Mouse (Mus musculus) kidney, embryonic 15.5 days (tissue): ENCODE data around the gene Tjp1. TPM values are rescaled to one million over a fixed set of nuclear protein-coding genes. Genes with fewer than 3 reads are reported as not detected.
A peak's percentile ranks its signal among the peaks of the same experiment; 100 is the strongest.

Source experiments
- ATAC-seq: fragments of 200-750 bp; cut with Nextera tagmentation; replicated peaks from 2 replicates; pipeline ENCODE4 v1.8.0; 2017; ENCODE audit warnings: moderate TSS enrichment; ENCODE audit not compliant: low FRiP score
- H3K27ac ChIP-seq: fragments of 300-500 bp; sonication (generic); 2 replicates; pipeline ENCODE4 v1.5.1; 2015; ENCODE audit warnings: mild to moderate bottlenecking, inconsistent platforms
- H3K27me3 ChIP-seq: fragments of 300-500 bp; sonication (generic); 2 replicates; pipeline ENCODE4 v1.6.1; 2015; ENCODE audit warnings: inconsistent platforms
- H3K36me3 ChIP-seq: fragments of 300-500 bp; sonication (generic); 2 replicates; pipeline ENCODE4 v1.6.1; 2015; ENCODE audit warnings: inconsistent platforms
- H3K4me1 ChIP-seq: fragments of 300-500 bp; sonication (generic); 2 replicates; pipeline ENCODE4 v1.6.1; 2015; ENCODE audit warnings: inconsistent platforms
- H3K4me2 ChIP-seq: fragments of 300-500 bp; sonication (generic); 2 replicates; pipeline ENCODE4 v1.6.1; 2015; ENCODE audit warnings: moderate library complexity, mild to moderate bottlenecking, inconsistent platforms
- H3K4me3 ChIP-seq: fragments of 300-500 bp; sonication (generic); replicated peaks from 2 replicates; pipeline ENCODE4 v1.5.1; 2015; ENCODE audit warnings: mild to moderate bottlenecking, inconsistent platforms
- H3K9ac ChIP-seq: fragments of 300-500 bp; sonication (generic); 2 replicates; pipeline ENCODE4 v1.6.1; 2015; ENCODE audit warnings: mild to moderate bottlenecking, inconsistent platforms
- H3K9me3 ChIP-seq: fragments of 300-500 bp; sonication (generic); replicated peaks from 2 replicates; pipeline ENCODE4 v1.6.1; 2016; ENCODE audit warnings: inconsistent platforms
- whole genome bisulfite sequencing: fragments of 180-500 bp; shearing (Covaris S2); methylation state at CpG from one replicate; pipeline ENCODE4 v1.1.7; 2015; ENCODE audit warnings: mixed read lengths; 5-methylcytosine and 5-hydroxymethylcytosine counted together
- polyA plus RNA-seq: library from polyadenylated mRNA; unstranded; fragments of >200 nt; fragmentation: Nextera tagmentation; extraction: Ambion mirVana; gene quantifications from 2 replicates; pipeline ENCODE4 v1.2.1, GENCODE M21; 2015

The Tjp1 gene
- polyA plus RNA-seq, 1 experiment from 2014 or later, result 31.2 TPM

GRCm38 (mm10) chr7:65421451-65421850 lies 106.1 kb downstream of the Tjp1 start:
- WGBS, result 40% methylated on average over 10 of the region's 10 CpGs
- peak; percentile 41 for ATAC-seq
- H3K4me3 ChIP-seq, result no peak overlapping the region
- H3K27ac ChIP-seq, result peak overlapping the region; percentile 32; the same call in 1 of the 2 replicates
- 0 out of 2 replicates have a peak overlapping the region, but pooled peaks have one; percentile 14 for H3K4me2 ChIP-seq
- H3K9ac ChIP-seq, result no peak overlapping the region
- H3K4me1 ChIP-seq, result peaks cover 56% of the 10 kb centered on the region
- no peaks in the 10 kb centered on the region for H3K9me3 ChIP-seq
- no peaks in the 10 kb centered on the region for H3K36me3 ChIP-seq
- H3K27me3 ChIP-seq, result no peaks in the 10 kb centered on the region

GRCm38 (mm10) chr7:65419926-65420325 lies 107.7 kb downstream of the Tjp1 start:
- Histone ChIP-seq H3K36me3 (no peaks in the 10 kb centered on the region), H3K4me3 (no peak overlapping the region), H3K27ac (peak overlapping the region; percentile 33), H3K9ac (no peak overlapping the region), H3K27me3 (no peaks in the 10 kb centered on the region), H3K4me1 (peaks cover 68% of the 10 kb centered on the region), H3K9me3 (no peaks in the 10 kb centered on the region), H3K4me2 (no peak overlapping the region)
- WGBS, result 90% methylated on average over 1 of the region's 1 CpGs
- ATAC-seq, result no peak

GRCm38 (mm10) chr7:65419012-65419411 lies 108.6 kb downstream of the Tjp1 start:
- Histone ChIP-seq H3K27ac (0 out of 2 replicates have a peak overlapping the region, but pooled peaks have one; percentile 20), H3K36me3 (no peaks in the 10 kb centered on the region), H3K9ac (no peak overlapping the region), H3K4me1 (peaks cover 68% of the 10 kb centered on the region), H3K4me2 (no peak overlapping the region), H3K4me3 (no peak overlapping the region), H3K27me3 (no peaks in the 10 kb centered on the region), H3K9me3 (no peaks in the 10 kb centered on the region)
- ATAC-seq, result no peak
- 59% methylated on average over 3 of the region's 3 CpGs for WGBS

- H3K4me1 ChIP-seq, result peaks cover 70% of the 10 kb centered on the region
- H3K27me3 ChIP-seq, result no peaks in the 10 kb centered on the region
- H3K4me2 ChIP-seq, result no peak overlapping the region
- WGBS, result 73% methylated on average over 10 of the region's 10 CpGs
- H3K27ac ChIP-seq, result peak overlapping the region; percentile 73
- H3K9ac ChIP-seq, result no peak overlapping the region
- H3K36me3 ChIP-seq, result no peaks in the 10 kb centered on the region
- no peak overlapping the region for H3K4me3 ChIP-seq
- ATAC-seq, result no peak
- H3K9me3 ChIP-seq, result no peaks in the 10 kb centered on the region
These were observed 109.1 kb downstream of the Tjp1 start for GRCm38 (mm10) chr7:65418366-65418911.

GRCm38 (mm10) chr7:65417231-65418100 lies 110.1 kb downstream of the Tjp1 start:
- no peaks in the 10 kb centered on the region for H3K9me3 ChIP-seq
- H3K4me3 ChIP-seq, result no peak overlapping the region
- H3K27me3 ChIP-seq, result no peaks in the 10 kb centered on the region
- H3K36me3 ChIP-seq, result no peaks in the 10 kb centered on the region
- peaks cover 74% of the 10 kb centered on the region for H3K4me1 ChIP-seq
- H3K4me2 ChIP-seq, result 0 out of 2 replicates have a peak overlapping the region, but pooled peaks have one; percentile 10
- 34% methylated on average over 10 of the region's 10 CpGs for WGBS
- peak; percentile 26; the same call in 1 of the 2 replicates for ATAC-seq
- no peak overlapping the region for H3K9ac ChIP-seq
- peak overlapping the region; percentile 73 for H3K27ac ChIP-seq

GRCm38 (mm10) chr7:65416506-65416905 lies 111.1 kb downstream of the Tjp1 start:
- Histone ChIP-seq H3K36me3 (no peaks in the 10 kb centered on the region), H3K27ac (peak overlapping the region; percentile 73), H3K4me3 (no peak overlapping the region), H3K9me3 (no peaks in the 10 kb centered on the region), H3K4me1 (peaks cover 73% of the 10 kb centered on the region), H3K4me2 (no peak overlapping the region), H3K9ac (no peak overlapping the region), H3K27me3 (no peaks in the 10 kb centered on the region)
- WGBS, result 48% methylated on average over 3 of the region's 3 CpGs
- no peak for ATAC-seq

GRCm38 (mm10) chr7:65413946-65414945 lies 113.3 kb downstream of the Tjp1 start:
- H3K36me3 ChIP-seq, result no peaks in the 10 kb centered on the region
- H3K4me1 ChIP-seq, result peaks cover 64% of the 10 kb centered on the region
- 36% methylated on average over 13 of the region's 13 CpGs for WGBS
- no peak overlapping the region for H3K4me3 ChIP-seq
- no peak overlapping the region for H3K4me2 ChIP-seq
- H3K9ac ChIP-seq, result no peak overlapping the region
- no peaks in the 10 kb centered on the region for H3K9me3 ChIP-seq
- ATAC-seq, result peak; percentile 71
- peak overlapping the region; percentile 73 for H3K27ac ChIP-seq
- no peaks in the 10 kb centered on the region for H3K27me3 ChIP-seq

GRCm38 (mm10) chr7:65410668-65411067 lies 116.9 kb downstream of the Tjp1 start:
- H3K4me3 ChIP-seq, result no peak overlapping the region
- peaks cover 33% of the 10 kb centered on the region for H3K4me1 ChIP-seq
- WGBS, result 52% methylated on average over 7 of the region's 7 CpGs
- no peaks in the 10 kb centered on the region for H3K9me3 ChIP-seq
- H3K9ac ChIP-seq, result no peak overlapping the region
- no peak overlapping the region for H3K27ac ChIP-seq
- ATAC-seq, result no peak
- no peaks in the 10 kb centered on the region for H3K36me3 ChIP-seq
- H3K4me2 ChIP-seq, result no peak overlapping the region
- H3K27me3 ChIP-seq, result no peaks in the 10 kb centered on the region

- ATAC-seq, result no peak
These were observed 121.2 kb downstream of the Tjp1 start for GRCm38 (mm10) chr7:65406427-65406826.

GRCm38 (mm10) chr7:65402516-65402915 lies 125.1 kb downstream of the Tjp1 start:
- Histone ChIP-seq H3K4me3 (no peak overlapping the region), H3K9ac (no peak overlapping the region), H3K36me3 (no peaks in the 10 kb centered on the region), H3K4me1 (no peaks in the 10 kb centered on the region), H3K9me3 (no peaks in the 10 kb centered on the region), H3K27ac (no peak overlapping the region), H3K4me2 (no peak overlapping the region), H3K27me3 (no peaks in the 10 kb centered on the region)
- ATAC-seq, result no peak
- 91% methylated on average over 5 of the region's 5 CpGs for WGBS

More at GRCm38 (mm10) chr7:65406427-65406826, 121.2 kb downstream of the Tjp1 start:
- no peaks in the 10 kb centered on the region for H3K27me3 ChIP-seq
- no peak overlapping the region for H3K9ac ChIP-seq
- no peak overlapping the region for H3K4me3 ChIP-seq
- no peaks in the 10 kb centered on the region for H3K9me3 ChIP-seq
- H3K36me3 ChIP-seq, result no peaks in the 10 kb centered on the region
- H3K4me1 ChIP-seq, result 0 out of 2 replicates have a peak, but pooled peaks cover 7% of the 10 kb centered on the region
- no peak overlapping the region for H3K27ac ChIP-seq
- no peak overlapping the region for H3K4me2 ChIP-seq
- 86% methylated on average over 3 of the region's 3 CpGs for WGBS

- H3K36me3 ChIP-seq, result no peaks in the 10 kb centered on the region
- H3K9ac ChIP-seq, result no peak overlapping the region
- ATAC-seq, result no peak
- H3K4me3 ChIP-seq, result no peak overlapping the region
- H3K4me1 ChIP-seq, result no peaks in the 10 kb centered on the region
- H3K27me3 ChIP-seq, result no peaks in the 10 kb centered on the region
- no peak overlapping the region for H3K27ac ChIP-seq
- no peak overlapping the region for H3K4me2 ChIP-seq
- H3K9me3 ChIP-seq, result no peaks in the 10 kb centered on the region
These were observed 126.0 kb downstream of the Tjp1 start for GRCm38 (mm10) chr7:65401622-65402021.
